Comparison of ENCODE assay signal across 8 mouse cellular contexts in the genomic region with DNA sequence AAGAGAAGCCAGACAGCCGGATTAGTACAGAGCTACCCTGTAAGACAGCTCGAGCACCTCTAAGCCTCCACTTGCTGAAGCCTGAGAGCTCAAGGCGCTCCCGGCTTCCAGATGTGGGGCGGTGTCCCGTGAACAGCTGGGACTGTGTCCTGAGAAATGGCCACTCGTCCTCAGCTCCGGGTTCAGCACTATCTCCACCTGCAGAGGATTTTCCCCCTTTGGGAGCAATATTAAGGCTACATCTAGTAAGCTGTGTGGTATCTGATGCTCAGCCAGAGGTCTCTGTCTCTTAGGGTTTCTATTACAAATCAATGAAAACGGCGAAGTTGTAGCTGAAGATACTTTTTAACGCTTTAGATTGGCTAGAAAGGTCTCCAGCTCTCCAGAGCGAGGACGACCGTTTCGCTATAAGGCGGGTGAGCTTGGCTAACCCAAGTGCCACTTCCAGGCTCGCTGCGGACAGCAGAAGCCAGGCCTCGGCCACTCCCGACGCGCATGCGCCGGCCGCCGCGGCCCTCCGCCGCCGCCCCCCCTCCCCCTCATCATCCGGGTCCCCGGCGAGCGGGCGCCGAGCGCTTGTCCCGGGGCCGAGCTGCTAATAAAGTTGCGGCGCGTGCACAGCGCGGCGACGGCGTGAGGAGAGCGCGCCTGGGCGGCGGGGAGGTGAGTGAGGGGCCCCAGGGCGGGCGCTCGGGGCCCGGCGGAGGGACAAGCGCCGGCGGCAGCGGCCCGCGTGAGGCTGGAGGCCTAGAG. TPM values are rescaled to one million over a fixed set of nuclear protein-coding genes. Genes with fewer than 3 reads are reported as not detected.
DNase-seq lines count a peak whose midpoint lies in the region; ATAC-seq lines count a peak whose summit lies in the region.

Gene Smad5 (plus strand): TSS at position 542 of the 753 bp plus-strand sequence.

- peak within 1 kb of the TSS; percentile 69 for H3K4me2 ChIP-seq in intestine, embryonic 15.5 days (replicated peaks)

- H3K4me1 ChIP-seq in intestine, embryonic 15.5 days (replicated peaks) = peaks cover 31% of the 10 kb centered on the region
- peaks cover 49% of the 10 kb centered on the region for H3K4me1 ChIP-seq in midbrain, embryonic 10.5 days

- intact Hi-C loops in gastrocnemius, postnatal 36 days (cut with DNase I) = no loop called here
- intact Hi-C loops in left cerebral cortex, postnatal 36 days (cut with DNase I) = no loop called here

- peak within 1 kb of the TSS; percentile 85 for H3K4me3 ChIP-seq in intestine, embryonic 15.5 days (replicated peaks)
- peak within 1 kb of the TSS; percentile 85 for H3K4me3 ChIP-seq in midbrain, embryonic 10.5 days

- H3K9ac ChIP-seq in intestine, embryonic 15.5 days = peak within 1 kb of the TSS; percentile 98

- peak; percentile 87 to 88 for DNase-seq in adrenal gland, adult 18-20 months (ENCODE audit: low spot score in 2 of 2)
- peak; percentile 94 for DNase-seq in embryo, embryonic 10 days (ENCODE audit: low spot score)
- peak; percentile 82 to 84 for DNase-seq in gastrocnemius, postnatal 36 days
- peak; percentile 82 to 85 for DNase-seq in left cerebral cortex, postnatal 36 days (ENCODE audit: low spot score in 2 of 2)
- DNase-seq in midbrain, embryonic 10.5 days (ENCODE audit: low spot score) = peak; percentile 95
- peak; percentile 64 to 71 for DNase-seq in right cerebral cortex, postnatal 36 days (ENCODE audit: low spot score in 2 of 2)
- DNase-seq in yolk sac, embryonic 10.5 days (ENCODE audit: low spot score) = peak; percentile 93

- peak within 1 kb of the TSS; percentile 100 for H3K27ac ChIP-seq in intestine, embryonic 15.5 days
- H3K27ac ChIP-seq in midbrain, embryonic 10.5 days (replicated peaks) = peak within 1 kb of the TSS; percentile 97

- no peaks in the 10 kb centered on the region for H3K9me3 ChIP-seq in intestine, embryonic 15.5 days
- H3K9me3 ChIP-seq in midbrain, embryonic 10.5 days (replicated peaks) = no peaks in the 10 kb centered on the region

- H3K36me3 ChIP-seq in intestine, embryonic 15.5 days = 0 out of 2 replicates have a peak, but pooled peaks cover 5% of the 10 kb centered on the region
- peaks cover 22% of the 10 kb centered on the region for H3K36me3 ChIP-seq in midbrain, embryonic 10.5 days

- ATAC-seq in intestine, embryonic 15.5 days = peak; percentile 86

- 3% methylated on average over 54 of the region's 62 CpGs for WGBS in intestine, embryonic 15.5 days
- WGBS in midbrain, embryonic 10.5 days = 2% methylated on average over 62 of the region's 62 CpGs

- H3K27me3 ChIP-seq in intestine, embryonic 15.5 days (replicated peaks) = no peaks in the 10 kb centered on the region
- no peaks in the 10 kb centered on the region for H3K27me3 ChIP-seq in midbrain, embryonic 10.5 days (ENCODE audit: low read depth, poor library complexity, severe bottlenecking)

RNA-seq across cellular contexts. Expression of gene Smad5, which starts in this region (rescaled TPM):
- 10 to 100 TPM; 40.4 to 51.7 TPM for total RNA-seq in adrenal gland, adult 18-20 months (2021)
- total RNA-seq in gastrocnemius, postnatal 36 days (2021) = 10 to 100 TPM; 16.9 to 18.7 TPM
- 19.3 and 19.5 TPM in 2 replicates for polyA plus RNA-seq in intestine, embryonic 15.5 days (2015; fragmentation: Nextera tagmentation; extraction: Ambion mirVana)
- total RNA-seq in left cerebral cortex, postnatal 36 days (2021) = 10 to 100 TPM; 18.1 to 23.1 TPM
- 30.6 and 35.9 TPM in 2 replicates for polyA plus RNA-seq in midbrain, embryonic 10.5 days (2016; fragmentation: Nextera tagmentation; extraction: Ambion mirVana)

Comparison
In these comparisons a context has a peak if more than half of its experiments do, and no peak if none do; other contexts are left out.
1. Peak in every context shown above with its lines: DNase-seq, ATAC-seq, H3K4me3 ChIP-seq and H3K27ac ChIP-seq.